Mouse (Mus musculus) embryonic facial prominence, embryonic 10.5 days (tissue): ENCODE results near the gene Prkaa1. TPM values are rescaled to one million over a fixed set of nuclear protein-coding genes. Genes with fewer than 3 reads are reported as not detected.
A peak's percentile ranks its signal among the peaks of the same experiment; 100 is the strongest.

Experiments used
- DNase-seq: peaks from one replicate; pipeline ENCODE4 v3.0.0-alpha.2; 2017; ENCODE audit warnings: low spot score
- H3K27ac ChIP-seq: fragments of 300-500 bp; sonication (generic); replicated peaks from 2 replicates; pipeline ENCODE4 v1.5.1; 2016; ENCODE audit warnings: mild to moderate bottlenecking
- H3K27me3 ChIP-seq: fragments of 300-500 bp; sonication (generic); replicated peaks from 2 replicates; pipeline ENCODE4 v1.6.1; 2016; ENCODE audit warnings: low read depth, mild to moderate bottlenecking; ENCODE audit not compliant: poor library complexity, severe bottlenecking
- H3K36me3 ChIP-seq: fragments of 300-500 bp; sonication (generic); replicated peaks from 2 replicates; pipeline ENCODE4 v1.6.1; 2016; ENCODE audit warnings: mild to moderate bottlenecking, moderate library complexity
- H3K4me1 ChIP-seq: fragments of 300-500 bp; sonication (generic); 2 replicates; pipeline ENCODE4 v1.6.1; 2016
- H3K4me3 ChIP-seq: fragments of 300-500 bp; sonication (generic); 2 replicates; pipeline ENCODE4 v1.5.1; 2016; ENCODE audit warnings: mild to moderate bottlenecking, moderate library complexity
- H3K9me3 ChIP-seq: fragments of 300-500 bp; sonication (generic); 2 replicates; pipeline ENCODE4 v1.6.1; 2016; ENCODE audit warnings: mild to moderate bottlenecking
- WGBS: fragments of 180-500 bp; shearing (Covaris S2); methylation state at CpG from one replicate; pipeline ENCODE4 v1.1.7; 2016; 5-methylcytosine and 5-hydroxymethylcytosine counted together
- polyA plus RNA-seq: library from polyadenylated mRNA; unstranded; fragments of >200 nt; fragmentation: Nextera tagmentation; extraction: Ambion mirVana; gene quantifications from 2 replicates; pipeline ENCODE4 v1.2.1, GENCODE M21; 2016

Gene Prkaa1
- polyA plus RNA-seq, result 15.2 and 16.0 TPM in 2 replicates

DNA sequence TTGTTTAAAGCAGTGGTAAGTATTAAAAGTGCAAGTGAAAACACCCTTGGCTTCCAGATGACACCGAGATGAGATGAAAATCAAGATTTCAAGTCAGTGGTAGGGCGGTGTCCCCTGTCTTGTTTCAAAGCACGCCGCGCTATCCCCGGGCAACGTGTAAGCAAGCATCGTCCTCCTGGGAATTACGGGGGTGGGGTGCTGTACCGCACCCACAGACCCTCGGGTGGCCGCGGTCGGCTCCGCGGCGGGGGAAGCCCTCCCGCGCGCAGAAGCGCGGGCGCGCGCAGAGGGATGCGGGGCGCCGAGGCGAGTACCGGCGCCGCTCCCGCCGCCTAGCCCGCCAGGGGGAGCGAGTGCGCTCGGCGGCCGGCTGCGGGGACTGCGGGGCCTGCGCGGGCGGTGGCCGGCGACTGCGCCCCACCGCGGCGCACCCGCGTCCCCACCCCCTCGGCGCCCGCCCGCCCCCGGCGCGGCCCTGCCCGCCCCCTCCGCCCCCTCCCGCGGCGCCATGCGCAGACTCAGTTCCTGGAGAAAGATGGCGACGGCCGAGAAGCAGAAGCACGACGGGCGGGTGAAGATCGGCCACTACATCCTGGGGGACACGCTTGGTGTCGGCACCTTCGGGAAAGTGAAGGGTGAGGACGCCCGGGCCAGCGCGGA is at the start of gene Prkaa1:
TSS of gene Prkaa1 (plus strand) at position 501 of the 660 bp plus-strand sequence.
- H3K4me1 ChIP-seq, result peaks cover 17% of the 10 kb centered on the region
- H3K27ac ChIP-seq, result peak within 1 kb of the TSS; percentile 94
- DNase-seq, result peak; percentile 87
- H3K36me3 ChIP-seq, result peaks cover 4% of the 10 kb centered on the region; the same call in 1 of the 2 replicates
- H3K4me3 ChIP-seq, result peak within 1 kb of the TSS; percentile 88
- H3K27me3 ChIP-seq, result no peaks in the 10 kb centered on the region
- no peaks in the 10 kb centered on the region for H3K9me3 ChIP-seq
- WGBS, result under 1% methylated on average over 80 of the region's 80 CpGs

DNA sequence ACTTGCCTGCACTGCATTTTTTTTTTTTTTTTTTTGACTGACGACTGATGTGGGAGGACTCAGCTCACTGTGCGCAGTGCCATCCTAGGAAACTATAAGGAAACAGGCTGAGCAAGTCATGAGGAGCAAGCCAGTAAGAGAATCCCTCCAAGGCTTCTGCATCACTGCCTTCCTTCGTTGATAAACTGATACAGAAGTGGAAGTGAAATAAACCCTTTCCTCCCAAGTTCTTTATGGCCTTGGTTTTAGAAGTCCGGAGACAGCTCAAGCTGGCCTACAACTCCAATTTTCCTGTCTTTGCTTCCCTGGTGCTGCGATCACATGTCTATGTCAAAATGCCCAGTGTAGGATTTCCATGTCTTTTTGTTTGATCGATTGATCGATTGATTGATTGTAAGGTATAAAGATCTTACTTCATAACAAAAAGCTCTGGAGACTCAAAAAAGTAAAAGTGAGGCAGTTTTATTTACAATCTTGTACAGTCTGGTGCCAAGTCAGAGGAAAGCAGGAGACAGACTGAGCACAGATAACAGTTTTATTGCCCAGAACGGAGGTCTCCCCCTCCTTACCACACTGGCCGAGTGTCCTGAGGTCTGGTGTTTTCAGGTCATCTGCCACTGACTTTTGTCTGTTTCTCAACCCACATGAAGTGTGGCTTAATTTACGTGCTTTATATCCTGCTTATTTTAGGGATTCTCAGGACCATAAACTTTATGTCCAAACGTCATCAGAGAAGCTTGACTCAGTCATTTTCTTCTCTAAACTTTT is 47.9 kb upstream of the Prkaa1 start:
- no peaks in the 10 kb centered on the region for H3K36me3 ChIP-seq
- H3K27me3 ChIP-seq, result no peaks in the 10 kb centered on the region
- no peak overlapping the region for H3K4me3 ChIP-seq
- DNase-seq, result no peak
- no peaks in the 10 kb centered on the region for H3K9me3 ChIP-seq
- 88% methylated on average over 11 of the region's 11 CpGs for WGBS
- no peak overlapping the region for H3K27ac ChIP-seq
- no peaks in the 10 kb centered on the region for H3K4me1 ChIP-seq

DNA sequence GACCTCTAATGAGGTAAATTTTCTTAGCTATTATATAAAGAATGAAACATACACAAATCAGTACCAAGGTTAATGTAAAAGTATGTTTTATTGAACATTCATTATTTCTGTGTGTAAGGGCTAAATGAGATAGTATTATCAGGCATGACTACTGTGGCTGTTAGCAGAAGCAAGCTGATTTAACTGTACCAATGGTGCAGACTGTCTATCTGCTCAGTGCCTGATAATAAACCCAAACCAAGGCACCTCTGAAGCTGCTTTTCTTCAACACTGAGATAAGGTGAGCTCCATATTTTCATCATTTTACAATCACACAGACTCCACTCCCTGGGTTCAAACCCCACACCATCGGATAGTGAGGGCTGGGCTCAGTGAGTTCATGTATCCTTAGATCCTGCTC is 46.3 kb upstream of the Prkaa1 start:
- no peak overlapping the region for H3K27ac ChIP-seq
- no peaks in the 10 kb centered on the region for H3K27me3 ChIP-seq
- no peak overlapping the region for H3K4me3 ChIP-seq
- H3K4me1 ChIP-seq, result no peaks in the 10 kb centered on the region
- no peaks in the 10 kb centered on the region for H3K9me3 ChIP-seq
- H3K36me3 ChIP-seq, result no peaks in the 10 kb centered on the region
- no peak for DNase-seq
- 95% methylated on average over 1 of the region's 1 CpGs for WGBS

DNA sequence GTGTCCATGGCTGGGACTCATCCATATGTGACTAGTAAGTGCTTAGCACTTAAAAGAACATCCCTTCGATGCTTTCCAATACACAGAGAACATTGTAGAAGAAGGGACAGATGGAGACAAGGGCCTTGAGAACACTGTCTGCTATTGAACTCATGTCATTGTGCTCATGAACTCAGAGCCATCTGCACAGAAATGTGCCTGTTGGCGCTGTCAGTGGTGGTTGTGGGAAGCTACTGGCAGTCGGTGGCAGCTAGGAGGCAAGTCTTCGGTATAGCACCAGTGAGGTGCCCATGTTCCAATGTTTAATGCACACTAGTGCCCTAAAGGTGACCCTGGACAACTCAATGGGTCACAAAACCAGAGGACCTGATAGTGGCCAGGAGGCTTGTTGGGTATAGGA is 41.3 kb upstream of the Prkaa1 start:
- Histone ChIP-seq H3K27ac (no peak overlapping the region), H3K4me3 (no peak overlapping the region), H3K36me3 (no peaks in the 10 kb centered on the region), H3K27me3 (no peaks in the 10 kb centered on the region), H3K9me3 (no peaks in the 10 kb centered on the region), H3K4me1 (no peaks in the 10 kb centered on the region)
- no peak for DNase-seq
- 93% methylated on average over 4 of the region's 4 CpGs for WGBS

DNA sequence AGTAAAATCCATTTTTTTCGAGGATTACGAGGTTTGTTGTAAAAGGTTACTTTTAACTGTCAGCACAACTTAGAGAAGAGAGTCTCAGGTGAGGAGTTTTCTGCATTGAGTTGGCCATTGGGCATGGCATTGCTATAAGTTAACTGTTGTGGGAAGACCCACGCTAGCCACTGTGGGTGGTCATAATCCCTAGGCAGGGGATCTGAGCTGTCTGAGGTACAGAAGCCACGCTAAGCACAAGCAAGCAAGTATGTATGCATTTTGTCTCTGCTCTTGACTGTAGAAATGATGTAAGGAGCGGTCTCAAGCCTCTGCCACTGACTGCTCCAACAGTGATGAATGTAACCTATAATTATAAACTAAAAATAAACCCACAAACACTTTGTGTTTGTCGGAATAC is 37.8 kb upstream of the Prkaa1 start:
- WGBS, result 82% methylated on average over 6 of the region's 6 CpGs
- DNase-seq, result no peak
- no peak overlapping the region for H3K27ac ChIP-seq
- no peaks in the 10 kb centered on the region for H3K27me3 ChIP-seq
- H3K9me3 ChIP-seq, result no peaks in the 10 kb centered on the region
- H3K36me3 ChIP-seq, result no peaks in the 10 kb centered on the region
- H3K4me3 ChIP-seq, result no peak overlapping the region
- H3K4me1 ChIP-seq, result no peaks in the 10 kb centered on the region

DNA sequence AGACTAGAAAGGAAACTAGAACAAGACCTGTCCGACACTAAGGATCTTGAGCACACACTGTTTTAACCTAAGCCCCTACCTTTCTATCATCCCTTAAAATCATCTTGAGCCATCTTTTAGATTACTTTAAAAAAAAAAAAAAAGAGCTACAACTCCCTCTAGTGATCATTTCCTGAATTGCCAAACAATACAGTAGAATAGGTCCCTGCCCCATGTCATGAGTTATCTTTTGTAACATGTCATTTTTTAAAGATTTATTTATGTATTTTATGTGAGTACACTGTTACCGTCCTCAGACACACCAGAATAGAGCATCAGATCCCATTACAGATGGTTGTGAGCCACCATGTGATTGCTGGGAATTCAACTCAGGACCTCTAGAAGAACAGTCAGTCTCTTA is 37.4 kb upstream of the Prkaa1 start:
- WGBS, result 53% methylated on average over 2 of the region's 2 CpGs
- no peak overlapping the region for H3K4me3 ChIP-seq
- no peaks in the 10 kb centered on the region for H3K9me3 ChIP-seq
- H3K27ac ChIP-seq, result no peak overlapping the region
- DNase-seq, result no peak
- H3K4me1 ChIP-seq, result no peaks in the 10 kb centered on the region
- no peaks in the 10 kb centered on the region for H3K27me3 ChIP-seq
- H3K36me3 ChIP-seq, result no peaks in the 10 kb centered on the region

DNA sequence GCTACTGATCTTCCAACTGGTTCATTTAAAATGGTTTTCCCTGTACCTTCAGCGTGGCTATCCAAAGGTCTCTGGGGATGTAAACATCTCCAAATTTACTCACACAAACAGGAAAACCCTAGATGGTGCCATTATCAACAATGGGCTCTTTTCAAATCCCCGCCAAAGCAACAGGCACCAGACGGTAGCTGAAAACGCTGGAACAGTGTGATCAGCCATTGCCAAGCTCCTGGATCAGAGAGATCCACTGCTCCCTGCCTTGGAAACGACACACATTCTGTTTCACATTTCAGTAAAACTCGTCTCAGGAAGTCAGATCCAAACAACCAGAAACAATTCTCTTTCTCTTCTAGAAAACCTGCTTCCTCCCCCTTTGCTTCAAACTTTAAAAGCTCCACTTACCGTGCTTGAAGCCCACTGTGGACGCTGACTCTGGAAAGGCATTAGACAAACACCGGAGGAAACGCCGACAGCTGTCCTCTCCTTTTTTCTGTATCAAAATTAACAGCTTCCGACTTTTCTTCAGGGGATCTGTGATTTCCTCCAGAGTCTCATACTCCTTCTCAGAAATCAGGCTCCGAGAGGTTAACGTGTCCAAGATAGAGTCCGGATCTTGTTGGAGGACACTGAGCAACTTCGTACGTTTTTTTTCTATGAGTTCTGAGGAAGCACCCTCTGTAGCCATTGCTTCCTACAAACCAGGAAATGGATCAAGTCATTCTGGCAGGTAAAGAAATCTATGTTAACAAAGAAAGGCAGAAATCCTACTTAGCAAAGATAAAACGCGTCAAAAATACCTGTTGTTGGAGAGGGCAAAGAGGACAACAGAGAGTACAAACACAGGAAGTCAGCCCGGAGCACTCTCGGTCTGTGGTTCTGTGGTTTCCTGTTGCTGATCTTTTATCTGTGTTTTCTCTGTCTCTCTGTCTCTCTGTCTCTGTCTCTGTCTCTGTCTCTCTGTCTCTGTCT is 35.7 kb upstream of the Prkaa1 start, which contains the start of gene Card6:
TSS of gene Card6 (minus strand) at position 854 of the 969 bp plus-strand sequence.
- WGBS, result 68% methylated on average over 21 of the region's 21 CpGs

DNA sequence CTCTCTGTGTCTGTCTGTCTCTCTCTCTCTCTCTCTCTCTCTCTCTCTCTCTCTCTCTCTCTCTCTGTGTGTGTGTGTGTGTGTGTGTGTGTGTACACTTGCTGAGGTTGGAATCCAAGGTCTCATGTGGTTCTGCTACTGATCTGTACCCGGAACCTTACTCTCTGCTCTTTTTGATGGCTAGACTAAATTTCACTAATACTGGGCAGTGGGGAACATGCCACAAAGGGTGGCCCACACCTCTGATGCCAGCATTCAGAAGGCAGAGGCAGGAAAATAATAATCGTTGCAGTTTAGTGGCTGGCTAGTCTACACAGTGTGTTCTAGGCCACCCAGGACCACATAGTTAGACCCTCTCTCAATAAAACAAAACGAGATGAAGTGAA is 35.0 kb upstream of the Prkaa1 start:
- DNase-seq, result no peak
- no peak overlapping the region for H3K4me3 ChIP-seq
- no peaks in the 10 kb centered on the region for H3K4me1 ChIP-seq

More for the DNA sequence above, 35.7 kb upstream of the Prkaa1 start, which contains the start of gene Card6:
- H3K27me3 ChIP-seq, result no peaks in the 10 kb centered on the region
- no peaks in the 10 kb centered on the region for H3K4me1 ChIP-seq
- no peak for DNase-seq
- H3K36me3 ChIP-seq, result no peaks in the 10 kb centered on the region
- H3K4me3 ChIP-seq, result peak within 1 kb of the TSS; percentile 26; the same call in 1 of the 2 replicates
- H3K9me3 ChIP-seq, result no peaks in the 10 kb centered on the region
- H3K27ac ChIP-seq, result 0 out of 2 replicates have a peak within 1 kb of the TSS, but pooled peaks have one; percentile 32

DNA sequence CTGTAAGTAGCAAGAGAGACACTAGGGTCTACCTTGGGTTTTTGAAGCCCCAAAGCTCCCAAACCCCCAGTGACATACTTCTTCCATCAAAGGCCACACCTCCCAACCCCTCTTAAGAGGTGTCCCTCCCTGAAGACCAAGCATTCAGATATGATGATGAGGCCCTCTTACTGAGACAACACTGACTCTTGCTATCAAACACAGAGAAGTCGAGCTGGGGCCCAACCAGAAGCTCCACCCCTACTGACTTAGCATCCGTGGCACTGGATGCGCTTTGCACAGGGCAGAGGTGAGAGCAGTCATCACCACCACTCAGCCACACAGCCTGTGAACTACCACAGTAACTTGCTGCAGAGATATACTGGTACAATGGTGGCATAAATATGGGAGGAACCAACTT is 31.0 kb upstream of the Prkaa1 start:
- no peak for DNase-seq
- Histone ChIP-seq H3K4me1 (peaks cover 10% of the 10 kb centered on the region), H3K27ac (no peak overlapping the region), H3K27me3 (no peaks in the 10 kb centered on the region), H3K9me3 (no peaks in the 10 kb centered on the region), H3K4me3 (no peak overlapping the region), H3K36me3 (peaks cover 6% of the 10 kb centered on the region)
- 86% methylated on average over 3 of the region's 3 CpGs for WGBS

More for the DNA sequence above, 35.0 kb upstream of the Prkaa1 start:
- WGBS, result 86% methylated on average over 3 of the region's 3 CpGs
- no peak overlapping the region for H3K27ac ChIP-seq
- no peaks in the 10 kb centered on the region for H3K27me3 ChIP-seq
- no peaks in the 10 kb centered on the region for H3K9me3 ChIP-seq
- no peaks in the 10 kb centered on the region for H3K36me3 ChIP-seq

DNA sequence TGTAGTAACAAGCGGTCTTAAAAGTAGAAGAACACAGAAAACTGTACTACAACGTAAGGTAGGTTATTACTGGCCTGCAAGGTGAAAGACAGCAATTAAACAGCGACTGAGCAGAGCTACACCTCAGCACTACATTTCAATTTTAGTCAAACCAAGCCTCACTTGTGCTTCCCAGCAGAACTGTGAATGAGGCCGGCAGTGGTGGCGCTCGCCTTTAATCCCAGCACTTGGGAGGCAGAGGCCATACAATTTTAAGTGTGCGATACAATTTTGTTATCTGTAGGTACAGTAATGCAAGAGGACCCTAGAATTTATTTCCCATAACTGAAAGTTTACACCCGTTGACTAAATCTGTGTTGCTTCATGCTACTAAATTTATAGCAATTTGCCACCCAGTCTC is 28.5 kb upstream of the Prkaa1 start:
- no peak for DNase-seq
- peaks cover 20% of the 10 kb centered on the region for H3K4me1 ChIP-seq
- no peaks in the 10 kb centered on the region for H3K27me3 ChIP-seq
- peak overlapping the region; percentile 93 for H3K27ac ChIP-seq
- peaks cover 31% of the 10 kb centered on the region for H3K36me3 ChIP-seq
- no peaks in the 10 kb centered on the region for H3K9me3 ChIP-seq
- peak overlapping the region; percentile 87 for H3K4me3 ChIP-seq
- 70% methylated on average over 8 of the region's 8 CpGs for WGBS

DNA sequence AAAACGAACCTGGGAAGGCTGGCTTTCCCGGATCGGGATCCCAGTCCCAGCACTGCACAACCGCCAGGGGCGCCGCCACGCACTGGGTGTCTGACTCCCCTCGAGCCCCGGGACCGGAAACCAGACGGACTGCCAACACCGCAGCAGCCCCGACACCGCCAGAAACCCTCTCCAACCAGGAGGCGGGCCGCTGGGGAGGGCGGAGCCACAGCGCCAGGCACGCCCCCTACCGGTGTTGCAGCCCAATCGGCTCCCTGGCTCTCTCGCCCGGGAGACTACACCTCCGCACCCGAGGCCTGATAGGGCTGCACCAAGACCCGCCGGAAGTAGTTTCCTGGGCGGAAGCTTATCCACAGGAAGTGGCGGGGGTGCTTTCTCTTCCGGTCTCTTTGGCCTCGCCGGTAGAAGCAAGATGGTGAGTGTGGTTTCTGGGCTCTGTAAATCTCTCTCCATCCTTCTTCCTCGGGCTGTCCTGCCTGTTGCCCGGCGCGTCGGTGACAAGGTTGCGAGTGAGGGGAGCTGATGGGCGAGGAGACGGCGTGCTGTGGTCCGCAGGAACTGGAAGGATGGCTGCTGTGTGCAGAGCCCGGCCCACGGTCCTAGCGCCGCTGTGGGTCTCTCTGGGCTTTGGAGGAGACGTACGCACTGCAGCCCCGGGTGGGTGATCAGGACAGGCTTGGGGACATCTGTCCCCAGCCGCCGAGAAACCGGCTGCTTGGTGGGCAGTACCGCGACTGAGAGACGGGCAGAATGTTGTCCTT is 27.2 kb upstream of the Prkaa1 start, which contains the start of gene Rpl37:
TSS of gene Rpl37 (plus strand) at position 376 of the 761 bp plus-strand sequence.
- H3K4me3 ChIP-seq, result peak within 1 kb of the TSS; percentile 87
- under 1% methylated on average over 55 of the region's 55 CpGs for WGBS
- peak; percentile 100 for DNase-seq
- peaks cover 44% of the 10 kb centered on the region for H3K36me3 ChIP-seq
- H3K27ac ChIP-seq, result peak within 1 kb of the TSS; percentile 93
- peaks cover 20% of the 10 kb centered on the region for H3K4me1 ChIP-seq
- no peaks in the 10 kb centered on the region for H3K9me3 ChIP-seq
- H3K27me3 ChIP-seq, result no peaks in the 10 kb centered on the region
